Mouse (Mus musculus): ENCODE measurements around the gene Clec4a4. TPM values are rescaled to one million over a fixed set of nuclear protein-coding genes. Genes with fewer than 3 reads are reported as not detected.

Clec4a4 gene
- 4.6 TPM for polyA plus RNA-seq (2014; fragmentation: Illumina TruSeq; extraction: RNeasy Lipid Tissue Mini Kit (QIAGEN cat#74804); ENCODE audit: low replicate concordance)

DNA sequence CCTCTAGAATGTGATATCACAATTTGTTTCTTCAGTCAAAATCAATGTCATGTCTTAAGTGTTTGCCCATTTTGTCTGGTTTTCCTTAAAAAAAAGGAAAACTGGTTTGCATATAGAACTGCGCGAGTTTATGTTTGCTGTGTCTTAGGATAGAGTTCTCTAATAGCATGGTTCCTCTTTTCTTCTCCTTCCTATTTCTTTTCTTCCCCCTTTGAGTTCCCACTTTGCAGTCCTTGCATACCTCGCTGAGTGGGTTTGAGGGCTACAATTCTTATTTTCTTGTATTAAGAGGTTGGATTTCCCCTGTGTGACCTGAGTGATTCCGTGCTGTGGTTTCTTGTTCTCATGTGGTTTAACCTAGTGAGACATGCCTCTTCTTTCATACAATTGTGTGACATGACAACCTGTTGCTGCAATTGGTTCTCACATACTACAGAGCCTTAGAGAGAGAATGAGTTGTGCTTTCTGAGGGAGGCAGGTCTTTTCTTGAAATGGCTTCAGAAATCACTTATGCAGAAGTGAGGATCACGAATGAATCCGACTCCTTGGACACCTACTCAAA, at the start of gene Clec4a4:
Clec4a4 (plus strand) TSS at position 492 of the 562 bp plus-strand sequence.

GRCm38 (mm10) chr6:122952401-122952800, 37.8 kb upstream of the Clec4a4 start, which contains the start of gene Clec4a3:
TSS of gene Clec4a3 (plus strand) at chr6:122952515.

GRCm38 (mm10) chr6:123049742-123050372, 59.7 kb downstream of the Clec4a4 start, which contains the start of gene Clec4b1:
TSS of gene Clec4b1 (plus strand) at chr6:123049962.

Other genes starting within 250 kb of the Clec4a4 start
- gene Slc2a3, start 188.7 kb upstream of the Clec4a4 start, polyA plus RNA-seq (2014; fragmentation: Illumina TruSeq; extraction: RNeasy Lipid Tissue Mini Kit (QIAGEN cat#74804); ENCODE audit: low replicate concordance), result 1.1 TPM
- 9.9 TPM for gene Foxj2, start 170.5 kb upstream of the Clec4a4 start, polyA plus RNA-seq (2014; fragmentation: Illumina TruSeq; extraction: RNeasy Lipid Tissue Mini Kit (QIAGEN cat#74804); ENCODE audit: low replicate concordance)
- 10.0 TPM for gene C3ar1, start 134.2 kb upstream of the Clec4a4 start, polyA plus RNA-seq (2014; fragmentation: Illumina TruSeq; extraction: RNeasy Lipid Tissue Mini Kit (QIAGEN cat#74804); ENCODE audit: low replicate concordance)
- gene Necap1, start 115.9 kb upstream of the Clec4a4 start, polyA plus RNA-seq (2014; fragmentation: Illumina TruSeq; extraction: RNeasy Lipid Tissue Mini Kit (QIAGEN cat#74804); ENCODE audit: low replicate concordance), result 74.8 TPM
- 19.2 TPM for gene Clec4a1, start 68.5 kb upstream of the Clec4a4 start, polyA plus RNA-seq (2014; fragmentation: Illumina TruSeq; extraction: RNeasy Lipid Tissue Mini Kit (QIAGEN cat#74804); ENCODE audit: low replicate concordance)
- 10.9 TPM for gene Clec4a3, start 37.9 kb upstream of the Clec4a4 start, polyA plus RNA-seq (2014; fragmentation: Illumina TruSeq; extraction: RNeasy Lipid Tissue Mini Kit (QIAGEN cat#74804); ENCODE audit: low replicate concordance)
- gene Clec4b1, start 59.6 kb downstream of the Clec4a4 start, polyA plus RNA-seq (2014; fragmentation: Illumina TruSeq; extraction: RNeasy Lipid Tissue Mini Kit (QIAGEN cat#74804); ENCODE audit: low replicate concordance), result 1.3 TPM
- 30.1 TPM for gene Clec4a2, start 116.1 kb downstream of the Clec4a4 start, polyA plus RNA-seq (2014; fragmentation: Illumina TruSeq; extraction: RNeasy Lipid Tissue Mini Kit (QIAGEN cat#74804); ENCODE audit: low replicate concordance)
- 3.4 TPM for gene Clec4b2, start 182.5 kb downstream of the Clec4a4 start, polyA plus RNA-seq (2014; fragmentation: Illumina TruSeq; extraction: RNeasy Lipid Tissue Mini Kit (QIAGEN cat#74804); ENCODE audit: low replicate concordance)
- gene Clec4n, start 239.5 kb downstream of the Clec4a4 start, polyA plus RNA-seq (2014; fragmentation: Illumina TruSeq; extraction: RNeasy Lipid Tissue Mini Kit (QIAGEN cat#74804); ENCODE audit: low replicate concordance), result 29.2 TPM

All from small intestine, adult 10 weeks (tissue).